Mouse (Mus musculus) CD4-positive, CD25-positive, alpha-beta regulatory T cell, adult 2 months (primary cell): Measurements from ENCODE around the gene Nudt1.

Experiments
- DNase-seq: peaks from one replicate; pipeline ENCODE4 v3.0.0-alpha.2; 2012; ENCODE audit warnings: low read depth, low spot score

The Nudt1 gene

DNA sequence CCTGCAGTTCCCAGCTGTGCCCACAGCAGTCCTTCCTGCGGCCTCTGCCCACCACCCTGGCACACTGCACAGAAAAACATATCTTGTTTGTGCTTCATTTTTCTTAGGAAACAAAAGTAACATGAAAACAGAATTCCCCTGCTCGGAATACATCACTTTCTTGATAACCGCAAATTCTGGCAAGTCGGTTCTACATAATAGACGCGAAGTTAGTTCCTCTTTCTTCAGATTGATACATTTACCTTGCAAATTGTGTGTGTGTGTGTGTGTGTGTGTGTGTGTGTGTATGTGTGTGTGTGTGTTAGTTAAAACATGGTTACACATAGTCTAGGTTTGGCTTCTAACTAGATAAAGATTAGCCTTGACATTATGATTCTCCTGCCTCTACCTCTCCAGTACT, 61.2 kb downstream of the Nudt1 start:
- DNase-seq: no peak

DNA sequence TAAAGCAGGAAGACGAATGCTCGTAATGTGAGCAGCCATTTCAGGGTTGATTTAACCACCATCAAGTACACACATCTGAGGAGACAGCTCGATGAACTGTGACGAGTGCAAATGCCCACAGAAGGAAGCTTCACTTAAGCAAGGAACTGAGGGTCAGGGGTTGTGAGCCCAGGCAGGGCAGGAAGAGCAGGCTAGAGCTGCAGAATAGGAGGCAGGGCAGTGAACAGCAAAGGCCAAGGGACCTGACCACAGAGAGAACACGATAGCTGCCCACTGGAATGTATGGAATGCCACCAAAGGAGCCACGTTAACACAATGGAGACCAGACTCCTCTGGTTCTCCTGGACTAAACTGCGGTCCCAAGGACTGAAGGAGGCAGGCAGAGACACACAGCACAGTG, 62.1 kb downstream of the Nudt1 start:
- no peak for DNase-seq

DNA sequence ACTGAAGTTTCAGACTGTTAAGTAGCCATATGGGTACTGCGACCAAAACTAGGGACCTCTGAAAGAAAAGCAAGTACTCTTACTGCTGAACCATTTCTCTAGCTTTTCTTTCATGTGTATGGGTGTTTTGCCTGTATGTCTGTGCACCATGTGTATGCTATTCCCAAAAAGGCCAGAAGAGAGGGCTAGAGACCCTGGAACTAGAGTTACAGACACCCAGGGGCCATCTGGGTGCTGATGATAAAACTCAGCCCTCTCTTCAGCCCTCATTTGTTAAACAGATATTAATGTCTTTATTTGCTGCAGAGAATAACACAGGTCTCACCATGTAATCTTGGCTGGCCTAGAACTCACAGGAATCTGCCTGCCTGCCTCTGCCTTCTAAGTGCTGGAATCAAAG, 63.0 kb downstream of the Nudt1 start:
- DNase-seq: no peak

DNA sequence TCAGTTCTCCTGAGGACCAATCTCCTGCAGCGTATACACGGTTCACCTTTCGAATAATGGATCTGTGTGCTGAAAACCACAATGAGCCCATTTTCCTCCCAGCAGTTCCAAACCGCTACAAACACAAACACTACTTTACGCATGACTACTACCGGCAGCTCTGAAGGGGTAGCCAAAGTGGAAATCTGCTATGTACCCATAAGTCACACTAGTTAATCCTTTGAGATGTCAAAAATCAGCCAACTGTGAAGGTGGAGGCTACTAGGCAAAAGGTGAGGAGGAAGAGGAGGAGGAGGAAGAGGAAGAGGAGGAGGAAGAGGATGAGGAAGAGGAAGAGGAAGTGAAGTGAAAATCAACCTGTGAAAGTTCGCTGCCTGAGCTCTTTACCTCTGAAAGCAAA, 65.8 kb downstream of the Nudt1 start:
- DNase-seq: no peak
